Mouse (Mus musculus): ENCODE measurements around the gene Gm49395.
A peak's percentile ranks its signal among the peaks of the same experiment; 100 is the strongest.

The Gm49395 gene

GRCm38 (mm10) chr13:115101355-115102191 lies at the start of gene Gm49395, which contains the start of gene Itga1:
Gene Gm49395 (minus strand): TSS chr13:115101921.
Gene Itga1 (minus strand): TSS chr13:115101964.
- DNase-seq, result peak; percentile 94

DNA sequence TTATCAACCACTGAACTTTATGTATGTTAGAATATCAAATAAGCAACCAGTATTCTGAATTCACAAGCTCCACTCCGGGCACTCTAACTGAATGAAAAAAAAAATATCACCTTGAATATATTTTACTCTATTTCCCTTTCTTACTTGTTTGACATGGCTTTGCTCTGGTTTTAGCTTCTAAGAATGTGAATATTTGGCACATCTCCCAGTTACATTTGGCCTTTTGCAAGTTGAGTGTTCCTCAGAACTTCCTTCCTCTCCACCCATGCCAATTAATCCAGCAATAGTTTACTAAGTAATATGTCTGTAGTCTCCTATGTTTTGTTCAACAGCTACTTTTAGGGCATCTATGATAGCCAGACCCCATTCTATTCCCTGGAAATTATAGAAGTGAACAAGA lies 48.9 kb upstream of the Gm49395 start:
- peak; percentile 54 for DNase-seq

- no peak for DNase-seq
Observed at GRCm38 (mm10) chr13:115149849-115150248, 48.1 kb upstream of the Gm49395 start.

GRCm38 (mm10) chr13:115143575-115143974 lies 41.9 kb upstream of the Gm49395 start:
- no peak for DNase-seq

DNA sequence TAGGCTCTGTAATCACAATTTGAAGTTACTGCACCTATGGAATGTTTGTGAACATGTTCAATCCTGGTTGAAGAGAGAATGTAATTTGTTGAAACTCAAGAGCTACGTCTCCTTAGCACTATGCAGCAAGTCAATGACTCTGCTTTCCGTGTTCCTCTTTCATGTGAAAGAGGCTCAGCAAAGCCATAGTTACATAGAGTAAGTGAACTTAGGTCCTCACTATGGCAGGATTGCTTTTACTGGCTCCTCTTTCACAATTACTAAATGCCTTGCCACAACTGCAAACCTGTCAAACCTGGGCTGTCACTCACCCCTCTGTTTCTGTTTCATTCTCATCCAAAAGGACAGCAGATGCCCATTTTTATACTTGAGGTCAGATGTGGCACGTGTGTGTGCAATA lies 40.3 kb upstream of the Gm49395 start:
- no peak for DNase-seq

DNA sequence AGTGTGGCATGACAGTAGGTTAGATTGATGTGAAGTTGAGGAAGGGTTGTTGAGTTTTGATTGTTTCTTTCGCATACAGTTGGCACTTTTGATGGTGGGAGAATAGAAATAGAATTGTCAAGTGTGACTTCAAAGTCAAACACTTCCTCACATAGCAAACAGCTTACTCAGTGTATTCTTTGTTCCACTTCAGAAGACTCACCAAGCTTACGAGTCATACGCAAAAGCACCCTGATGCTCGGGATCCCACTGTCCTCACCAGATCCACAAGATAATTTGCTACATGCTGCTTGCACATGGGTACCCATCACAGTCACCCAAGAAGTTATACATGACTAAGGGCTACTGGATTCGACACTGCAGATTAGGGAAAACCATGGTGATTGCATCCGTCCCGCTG lies 36.8 kb upstream of the Gm49395 start:
- DNase-seq, result no peak

GRCm38 (mm10) chr13:115136761-115137160 lies 35.0 kb upstream of the Gm49395 start:
- no peak for DNase-seq

- DNase-seq, result peak; percentile 21
Observed at GRCm38 (mm10) chr13:115132435-115132834, 30.7 kb upstream of the Gm49395 start.

- no peak for DNase-seq
Observed at GRCm38 (mm10) chr13:115131381-115131780, 29.7 kb upstream of the Gm49395 start.

DNA sequence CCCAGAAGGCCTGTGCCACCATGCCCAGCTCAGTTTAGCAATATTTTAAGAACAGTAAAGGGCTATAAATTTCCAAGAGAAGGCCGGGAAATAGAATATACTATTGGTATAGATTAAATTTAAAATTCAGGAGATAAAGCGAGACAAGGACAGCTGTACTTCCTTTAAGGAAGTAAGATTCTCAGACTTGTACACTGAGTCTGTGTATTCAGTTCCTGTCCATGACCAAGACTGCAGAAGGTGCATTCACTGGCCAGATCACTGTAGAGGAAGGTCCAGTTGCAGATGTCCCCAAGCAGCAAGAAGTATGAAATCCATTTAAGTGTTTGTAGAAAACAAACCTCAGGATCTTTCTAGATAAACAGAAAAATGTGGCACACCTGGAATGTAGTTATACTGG lies 28.3 kb upstream of the Gm49395 start:
- no peak for DNase-seq

GRCm38 (mm10) chr13:115127826-115128225 lies 26.1 kb upstream of the Gm49395 start:
- DNase-seq, result no peak

GRCm38 (mm10) chr13:115126534-115126933 lies 24.8 kb upstream of the Gm49395 start:
- no peak for DNase-seq

- peak; percentile 27 for DNase-seq
Observed at GRCm38 (mm10) chr13:115125130-115125529, 23.4 kb upstream of the Gm49395 start.

GRCm38 (mm10) chr13:115124521-115124920 lies 22.8 kb upstream of the Gm49395 start:
- no peak for DNase-seq

- DNase-seq, result no peak
Observed at GRCm38 (mm10) chr13:115118756-115119155, 17.0 kb upstream of the Gm49395 start.

DNA sequence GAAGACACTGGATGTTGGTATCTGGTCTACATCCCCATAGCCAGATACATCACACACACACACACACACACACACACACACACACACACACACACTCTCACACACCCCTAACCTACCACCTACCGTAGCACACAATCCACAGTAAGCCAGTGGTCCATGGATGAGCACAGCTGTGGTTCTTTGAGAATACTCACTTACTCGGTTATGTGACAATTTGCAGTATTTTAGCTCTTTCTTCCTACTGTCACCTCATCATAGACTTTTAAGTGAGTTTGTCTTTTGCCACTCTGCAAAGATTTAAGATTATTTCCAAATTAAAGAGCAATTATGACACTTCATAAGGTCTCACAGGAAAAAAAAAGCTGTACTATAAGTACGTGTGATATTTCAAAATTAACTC lies 16.5 kb upstream of the Gm49395 start:
- no peak for DNase-seq

- no peak for DNase-seq
Observed at GRCm38 (mm10) chr13:115116930-115117621, 15.4 kb upstream of the Gm49395 start.

GRCm38 (mm10) chr13:115109628-115110027 lies 7.9 kb upstream of the Gm49395 start:
- DNase-seq, result no peak

DNA sequence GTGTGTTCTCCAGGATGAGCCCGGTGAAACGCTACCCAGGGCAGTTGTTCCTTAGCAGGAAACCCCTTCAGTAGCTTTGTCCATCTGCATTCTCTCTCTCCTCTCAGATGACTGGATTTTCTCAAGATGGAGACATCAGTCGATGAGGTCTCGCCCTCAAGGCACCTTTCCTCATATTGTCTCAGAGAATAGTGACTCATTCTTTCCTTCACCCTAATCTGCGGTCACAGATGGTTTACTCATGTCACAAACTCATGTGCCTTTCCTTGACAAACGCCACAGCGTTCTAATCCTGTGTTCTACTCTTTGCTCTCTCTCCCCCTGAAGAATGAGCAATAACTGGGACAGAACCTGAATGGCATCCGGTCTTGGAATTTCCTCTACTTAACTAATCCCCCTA lies 5.7 kb upstream of the Gm49395 start:
- no peak for DNase-seq

DNA sequence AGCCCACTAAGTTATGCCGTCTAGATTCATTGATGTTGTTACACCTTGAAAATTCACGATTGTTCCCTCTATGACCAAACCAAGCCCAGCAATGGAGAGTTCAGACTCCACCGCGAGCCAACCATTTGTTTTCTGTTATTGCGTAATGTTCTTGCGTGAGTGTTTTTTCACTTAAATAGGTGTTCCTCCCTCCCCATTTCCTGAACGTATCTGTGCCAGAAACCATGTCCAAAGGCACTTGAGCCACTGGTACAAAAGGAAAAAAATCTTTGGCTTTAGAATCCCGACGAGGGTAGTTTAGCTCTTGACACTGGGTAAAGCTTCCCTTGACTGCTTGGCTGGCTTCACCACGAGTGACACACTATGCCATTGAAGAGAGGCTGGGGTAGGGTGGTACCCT lies 4.5 kb upstream of the Gm49395 start:
- DNase-seq, result peak; percentile 71

- DNase-seq, result no peak
Observed at GRCm38 (mm10) chr13:115102754-115103153, 1.0 kb upstream of the Gm49395 start.

DNA sequence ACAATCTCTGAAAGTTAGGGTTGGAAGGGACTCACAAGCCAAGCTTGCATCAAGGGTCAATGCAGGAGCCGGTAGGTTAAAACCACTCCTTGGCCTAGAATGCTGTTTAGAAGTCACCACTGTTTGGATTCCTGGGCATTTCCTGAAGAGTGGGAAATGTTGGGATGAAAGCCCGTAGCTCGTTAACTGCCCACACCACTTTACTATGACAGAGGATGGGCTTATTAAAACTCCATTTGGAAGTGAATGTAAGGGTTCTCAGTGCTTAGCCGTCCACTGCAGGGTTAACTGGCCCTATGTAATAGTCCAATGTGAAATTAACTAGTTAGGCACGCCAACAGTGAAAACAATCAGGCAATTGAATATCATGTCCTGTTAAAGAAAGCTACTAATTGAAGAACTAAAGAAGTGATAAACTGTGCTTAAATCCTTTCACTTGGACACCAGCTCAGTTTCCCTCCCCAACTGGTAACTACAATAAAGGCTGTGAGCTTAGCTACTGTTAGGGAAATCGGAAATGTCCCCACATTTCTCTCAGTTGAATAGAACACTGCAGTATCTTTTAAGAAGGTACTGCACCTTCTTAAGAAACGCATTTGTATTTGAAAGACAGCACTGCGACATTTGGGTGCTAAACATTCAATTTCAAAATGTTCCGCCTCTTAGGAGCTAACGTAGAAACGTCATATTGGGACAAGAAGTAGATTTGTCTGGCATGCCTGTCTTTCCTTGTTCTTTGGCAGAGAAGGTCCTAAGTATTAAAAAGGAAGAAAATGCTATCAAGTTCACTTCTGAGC lies 1.1 kb downstream of the Gm49395 start:
- no peak for DNase-seq

DNA sequence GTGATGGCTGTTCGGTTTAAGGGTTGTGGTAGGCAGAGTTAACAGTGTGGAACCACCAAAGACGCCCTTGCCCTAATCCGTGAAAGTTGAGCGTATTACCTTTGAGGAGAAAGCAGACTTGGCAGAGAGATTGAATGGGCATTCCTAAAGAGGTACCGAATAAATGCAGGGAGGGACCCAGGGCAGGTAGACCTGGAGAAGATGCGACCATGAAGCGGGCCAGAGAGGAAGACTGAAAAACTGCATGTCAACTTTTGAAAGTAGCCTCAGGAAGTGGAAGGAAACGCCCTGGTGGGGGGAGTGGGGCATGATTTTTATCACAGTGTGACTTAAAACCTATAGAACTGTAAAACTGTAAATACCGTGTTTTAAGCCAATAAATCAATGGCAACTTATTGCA lies 2.3 kb downstream of the Gm49395 start:
- peak; percentile 25 for DNase-seq

Data from lung, postnatal 36 days (tissue).